Mouse (Mus musculus): ENCODE results near the gene Zdhhc4. TPM values are rescaled to one million over a fixed set of nuclear protein-coding genes. Genes with fewer than 3 reads are reported as not detected.

Zdhhc4 gene
- polyA plus RNA-seq, 1 experiment: 50.3 TPM

GRCm38 (mm10) chr5:143299686-143300085 is 29.4 kb downstream of the Zdhhc4 start:
- no peak for TF ChIP-seq GATA1 (IDR thresholded peaks at IDR 0.05; ENCODE audit: low read length)

DNA sequence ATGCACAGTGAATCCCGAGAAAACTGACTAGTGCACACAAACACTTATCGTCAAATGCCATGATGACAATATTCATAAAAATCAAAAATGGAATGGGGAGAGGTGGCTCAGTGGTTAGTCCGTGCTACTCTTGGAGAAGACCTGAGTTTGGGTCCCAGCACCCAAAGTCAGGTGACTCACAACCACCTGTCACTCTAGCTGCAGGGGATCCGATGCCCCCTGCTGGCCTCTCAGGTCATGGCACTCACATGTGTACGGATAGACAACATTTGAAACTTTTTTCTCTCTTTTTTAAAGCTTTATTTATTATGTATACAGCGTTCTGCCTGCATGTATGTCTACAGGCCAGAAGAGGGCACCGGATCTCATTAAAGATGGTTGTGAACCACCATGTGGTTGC is 30.7 kb downstream of the Zdhhc4 start:
- TF ChIP-seq GATA1 (IDR thresholded peaks at IDR 0.05; ENCODE audit: low read length): no peak

GRCm38 (mm10) chr5:143297986-143298385 is 31.1 kb downstream of the Zdhhc4 start:
- no peak for TF ChIP-seq GATA1 (IDR thresholded peaks at IDR 0.05; ENCODE audit: low read length)

DNA sequence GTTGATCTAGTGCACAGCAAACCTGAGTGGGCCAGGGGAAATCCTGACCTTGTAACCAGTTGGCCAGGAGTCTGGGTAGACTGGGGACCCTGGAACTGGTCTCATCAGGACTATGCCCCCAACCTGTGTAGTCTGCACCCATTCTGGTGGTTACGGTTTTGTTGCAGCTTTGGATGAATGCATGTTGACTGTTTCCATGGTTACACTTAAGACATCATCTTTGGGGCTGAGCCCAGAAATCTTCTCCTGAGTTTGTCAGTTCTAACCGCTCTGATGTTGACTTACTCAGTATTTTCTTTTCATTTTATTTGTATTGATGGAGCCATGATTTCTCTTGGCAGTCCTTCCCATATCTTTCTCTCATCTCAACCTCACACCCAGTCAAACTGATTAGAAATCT is 33.7 kb downstream of the Zdhhc4 start:
- no peak for TF ChIP-seq GATA1 (IDR thresholded peaks at IDR 0.05; ENCODE audit: low read length)

GRCm38 (mm10) chr5:143294862-143295261 is 34.2 kb downstream of the Zdhhc4 start:
- TF ChIP-seq GATA1 (IDR thresholded peaks at IDR 0.05; ENCODE audit: low read length): no peak

DNA sequence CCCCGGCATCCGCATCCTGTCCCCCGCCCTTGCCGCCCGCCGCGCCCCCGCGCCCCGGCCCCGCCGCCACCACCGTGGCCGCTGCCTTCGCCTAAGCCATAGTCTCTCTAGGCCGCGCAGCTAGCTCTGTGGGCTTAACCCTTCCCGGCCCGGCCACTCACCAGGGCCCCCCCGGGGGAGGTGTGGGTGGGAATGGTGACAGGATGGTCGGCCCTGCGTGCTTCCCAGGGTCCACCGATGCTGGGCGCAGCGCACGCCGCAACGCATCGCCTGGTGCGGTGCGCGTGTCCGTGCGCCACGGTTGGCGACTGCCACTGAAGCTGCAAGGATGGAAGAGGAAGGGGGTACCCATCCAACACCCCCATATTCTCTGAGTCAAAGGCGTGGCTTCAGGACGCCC is 35.7 kb downstream of the Zdhhc4 start, which contains the start of gene Zfp853:
Zfp853 (minus strand) TSS at position 220 of the 400 bp plus-strand sequence.
- TF ChIP-seq GATA1 (IDR thresholded peaks at IDR 0.05; ENCODE audit: low read length): no peak

DNA sequence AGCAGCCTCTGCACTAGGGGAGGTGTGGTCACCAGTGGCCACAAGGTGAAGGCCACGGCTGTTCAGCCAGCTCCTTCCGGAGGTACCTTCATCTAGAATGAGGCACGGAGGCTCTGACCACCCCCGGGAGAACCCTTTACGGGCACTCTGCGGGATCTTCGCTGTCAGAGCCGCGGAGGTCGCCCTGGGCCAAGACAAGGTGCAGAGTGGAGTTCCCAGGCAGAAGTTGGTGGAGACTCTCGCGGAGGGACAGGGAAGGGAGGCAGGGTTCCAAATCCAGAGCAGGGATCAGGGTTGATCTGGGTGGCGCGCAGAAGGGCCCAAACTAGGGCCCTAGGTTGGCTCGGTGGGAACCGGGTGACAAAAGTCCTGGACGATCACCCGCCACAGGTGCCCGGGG is 36.2 kb downstream of the Zdhhc4 start:
- TF ChIP-seq GATA1 (IDR thresholded peaks at IDR 0.05; ENCODE audit: low read length): no peak

- no peak for TF ChIP-seq GATA1 (IDR thresholded peaks at IDR 0.05; ENCODE audit: low read length)
Measured at GRCm38 (mm10) chr5:143289299-143289698, 39.8 kb downstream of the Zdhhc4 start.

DNA sequence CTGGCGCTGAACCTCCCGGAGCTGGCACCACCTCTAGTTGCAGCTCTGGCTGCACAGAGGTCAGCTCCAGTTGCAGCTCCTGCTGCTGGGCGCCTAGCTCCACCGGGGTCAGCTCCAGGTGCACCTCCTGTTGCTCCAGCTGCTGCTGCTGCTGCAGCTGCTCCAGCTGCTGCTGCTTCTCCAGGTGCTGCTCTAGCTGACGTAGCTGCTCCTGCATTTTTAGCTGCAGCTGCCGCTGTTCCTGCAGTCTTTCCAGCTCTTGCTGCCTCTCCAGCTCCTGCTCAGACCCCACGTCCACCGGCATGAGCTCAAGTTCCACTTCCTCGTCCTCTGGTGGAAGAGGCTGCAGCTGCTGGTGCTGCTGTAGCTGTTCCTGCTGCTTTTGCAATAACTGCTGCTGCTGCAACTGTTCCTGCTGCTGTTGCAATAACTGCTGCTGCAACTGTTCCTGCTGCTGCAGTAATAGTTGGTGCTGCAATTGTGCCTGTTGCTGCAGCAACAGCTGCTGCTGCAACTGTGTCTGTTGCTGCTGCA is 40.6 kb downstream of the Zdhhc4 start:
- TF ChIP-seq GATA1 (IDR thresholded peaks at IDR 0.05; ENCODE audit: low read length): no peak

GRCm38 (mm10) chr5:143287774-143288328 is 41.2 kb downstream of the Zdhhc4 start:
- TF ChIP-seq GATA1 (IDR thresholded peaks at IDR 0.05; ENCODE audit: low read length): no peak

- no peak for TF ChIP-seq GATA1 (IDR thresholded peaks at IDR 0.05; ENCODE audit: low read length)
Measured at GRCm38 (mm10) chr5:143284762-143285161, 44.3 kb downstream of the Zdhhc4 start.

GRCm38 (mm10) chr5:143279247-143279646 is 49.8 kb downstream of the Zdhhc4 start:
- no peak for TF ChIP-seq GATA1 (IDR thresholded peaks at IDR 0.05; ENCODE audit: low read length)

DNA sequence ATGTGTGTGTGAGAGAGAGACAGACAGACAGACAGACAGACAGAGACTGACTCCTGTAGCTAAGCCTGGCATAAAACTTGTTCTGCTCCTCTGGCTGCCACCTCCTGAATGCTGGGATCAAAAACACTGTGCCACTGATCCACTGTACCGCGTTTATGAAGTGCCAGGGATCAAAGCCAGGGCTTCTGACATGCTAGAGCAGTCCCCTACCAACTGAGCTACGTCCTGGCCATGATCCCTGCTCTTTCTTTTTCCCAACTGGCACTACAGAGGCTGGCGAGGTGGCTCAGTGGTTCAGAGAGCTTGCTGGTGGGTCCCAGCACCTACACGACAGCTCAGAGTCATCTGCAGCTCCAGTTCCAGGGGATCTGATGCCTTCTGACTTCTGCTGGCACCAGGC is 53.3 kb downstream of the Zdhhc4 start:
- TF ChIP-seq GATA1 (IDR thresholded peaks at IDR 0.05; ENCODE audit: low read length): no peak

- TF ChIP-seq GATA1 (IDR thresholded peaks at IDR 0.05; ENCODE audit: low read length): no peak
Measured at GRCm38 (mm10) chr5:143272540-143273330, 56.3 kb downstream of the Zdhhc4 start.

DNA sequence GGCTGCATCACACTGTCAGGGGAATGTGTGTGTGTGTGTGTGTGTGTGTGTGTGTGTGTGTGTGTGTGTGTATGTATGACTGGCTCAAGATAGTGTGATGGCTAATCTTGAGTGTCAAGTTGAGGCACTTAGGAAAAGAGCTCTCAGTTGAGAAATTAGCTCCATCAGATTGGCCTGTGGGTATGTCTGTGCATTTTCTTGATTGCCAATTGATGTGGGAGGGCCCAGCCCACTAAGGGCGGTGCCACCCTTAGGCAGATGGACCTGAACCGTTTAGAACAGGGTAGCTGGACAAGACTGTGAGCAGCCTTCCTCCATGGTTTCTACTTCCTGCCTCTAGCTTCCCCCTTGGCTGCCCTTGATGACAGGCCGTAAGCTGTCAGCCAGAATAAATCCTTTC is 56.9 kb downstream of the Zdhhc4 start:
- TF ChIP-seq GATA1 (IDR thresholded peaks at IDR 0.05; ENCODE audit: low read length): peak; percentile 9

GRCm38 (mm10) chr5:143271642-143272041 is 57.4 kb downstream of the Zdhhc4 start:
- TF ChIP-seq GATA1 (IDR thresholded peaks at IDR 0.05; ENCODE audit: low read length): no peak

DNA sequence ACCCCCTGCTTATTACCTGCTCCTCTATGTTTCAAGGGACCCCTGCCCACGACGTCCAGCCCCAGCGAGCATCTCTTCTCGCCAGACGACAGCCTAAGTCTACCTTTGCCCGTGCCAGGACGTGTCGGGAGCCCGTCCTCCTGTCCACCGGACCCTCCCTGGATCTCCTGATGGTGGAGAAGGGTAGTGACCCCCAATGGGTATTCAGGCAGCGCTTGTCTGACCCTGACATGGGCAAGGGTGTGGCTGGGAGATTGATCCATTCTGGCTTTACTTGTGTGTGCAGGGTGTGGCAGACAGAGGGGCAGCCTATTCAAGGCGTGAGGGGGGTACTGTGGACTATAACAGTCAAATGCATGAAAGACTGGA is 58.9 kb downstream of the Zdhhc4 start:
- TF ChIP-seq GATA1 (IDR thresholded peaks at IDR 0.05; ENCODE audit: low read length): no peak
